Mouse (Mus musculus) layer of hippocampus, adult 2 months (tissue): ENCODE measurements at regions not wholly inside any gene's neighbourhood (a gene's known extent, or its start where the extent isn't known, plus 50 kb on each side); places are given as distances from the start of the nearest gene placed in this dataset.

Source experiments
- DNase-seq, 2 experiments: peaks; one replicate each; pipeline ENCODE4 v3.0.0; 2022; ENCODE audit warnings: low spot score in 2 of 2
- H3K27ac ChIP-seq: fragments of 200-600 bp; 2 replicates; pipeline ENCODE4 v1.8.1; 2022
- H3K4me3 ChIP-seq: fragments of 200-600 bp; 2 replicates; pipeline ENCODE4 v1.8.1; 2022; ENCODE audit warnings: mild to moderate bottlenecking
- CTCF ChIP-seq: fragments of 200-600 bp; conservative IDR thresholded peaks from 2 replicates; pipeline ENCODE4 v1.8.1; 2022; ENCODE audit warnings: antibody characterized with exemption, mild to moderate bottlenecking, moderate library complexity

GRCm38 (mm10) chr9:76734387-76734786 lies 167.5 kb upstream of the Fam83b start:
- no peak overlapping the region for H3K27ac ChIP-seq

GRCm38 (mm10) chr9:76733812-76734211 lies 166.9 kb upstream of the Fam83b start:
- TF ChIP-seq CTCF = no peak
- H3K4me3 ChIP-seq = no peak overlapping the region
- DNase-seq = no peak
- H3K27ac ChIP-seq = no peak overlapping the region

More at GRCm38 (mm10) chr9:76734387-76734786, 167.5 kb upstream of the Fam83b start:
- TF ChIP-seq CTCF = no peak
- H3K4me3 ChIP-seq = no peak overlapping the region
- no peak for DNase-seq

- H3K27ac ChIP-seq = no peak overlapping the region
- H3K4me3 ChIP-seq = no peak overlapping the region
- no peak for DNase-seq
- no peak for TF ChIP-seq CTCF
Measured at GRCm38 (mm10) chr9:76722881-76723280, 156.0 kb upstream of the Fam83b start.

GRCm38 (mm10) chr9:76715852-76716251 lies 148.9 kb upstream of the Fam83b start:
- no peak for TF ChIP-seq CTCF
- Histone ChIP-seq H3K4me3 (no peak overlapping the region), H3K27ac (no peak overlapping the region)
- DNase-seq = no peak

- Histone ChIP-seq H3K4me3 (no peak overlapping the region), H3K27ac (peak overlapping the region; percentile 52)
- no peak for DNase-seq
- TF ChIP-seq CTCF = no peak
Measured at GRCm38 (mm10) chr9:76706451-76706850, 139.5 kb upstream of the Fam83b start.

- no peak for TF ChIP-seq CTCF
- Histone ChIP-seq H3K27ac (peak overlapping the region; percentile 52), H3K4me3 (no peak overlapping the region)
- peak; percentile 39 to 58 for DNase-seq
Measured at GRCm38 (mm10) chr9:76705786-76706185, 138.9 kb upstream of the Fam83b start.

- Histone ChIP-seq H3K4me3 (no peak overlapping the region), H3K27ac (no peak overlapping the region)
- no peak for DNase-seq
- no peak for TF ChIP-seq CTCF
Measured at GRCm38 (mm10) chr9:76695547-76695946, 128.6 kb upstream of the Fam83b start.

GRCm38 (mm10) chr9:76692976-76693375 lies 126.1 kb upstream of the Fam83b start:
- DNase-seq = no peak

GRCm38 (mm10) chr9:76660848-76661247 lies 93.9 kb upstream of the Fam83b start:
- no peak overlapping the region for H3K27ac ChIP-seq
- H3K4me3 ChIP-seq = no peak overlapping the region
- TF ChIP-seq CTCF = peak; percentile 84
- DNase-seq = peak; percentile 66 to 81

More at GRCm38 (mm10) chr9:76692976-76693375, 126.1 kb upstream of the Fam83b start:
- TF ChIP-seq CTCF = no peak
- H3K27ac ChIP-seq = no peak overlapping the region
- H3K4me3 ChIP-seq = no peak overlapping the region

GRCm38 (mm10) chr9:76659798-76660197 lies 92.9 kb upstream of the Fam83b start:
- TF ChIP-seq CTCF = no peak
- Histone ChIP-seq H3K4me3 (no peak overlapping the region), H3K27ac (no peak overlapping the region)
- no peak for DNase-seq

GRCm38 (mm10) chr9:76653311-76653710 lies 86.4 kb upstream of the Fam83b start:
- DNase-seq = no peak
- Histone ChIP-seq H3K4me3 (no peak overlapping the region), H3K27ac (no peak overlapping the region)
- TF ChIP-seq CTCF = no peak

GRCm38 (mm10) chr9:76649484-76649883 lies 82.6 kb upstream of the Fam83b start:
- TF ChIP-seq CTCF = no peak
- no peak overlapping the region for H3K27ac ChIP-seq
- no peak overlapping the region for H3K4me3 ChIP-seq
- no peak for DNase-seq

GRCm38 (mm10) chr9:76646383-76646782 lies 79.5 kb upstream of the Fam83b start:
- DNase-seq = no peak
- Histone ChIP-seq H3K27ac (no peak overlapping the region), H3K4me3 (no peak overlapping the region)
- no peak for TF ChIP-seq CTCF
